Mouse (Mus musculus): ENCODE data around the gene Schip1.

The Schip1 gene

GRCm38 (mm10) chr3:68514717-68515116 is 450.1 kb downstream of the Schip1 start:
- DNase-seq, result no peak

- no peak for DNase-seq
Observed at GRCm38 (mm10) chr3:68516393-68517081, 451.9 kb downstream of the Schip1 start.

GRCm38 (mm10) chr3:68517236-68517635 is 452.6 kb downstream of the Schip1 start:
- no peak for DNase-seq

GRCm38 (mm10) chr3:68518041-68518440 is 453.4 kb downstream of the Schip1 start:
- DNase-seq, result no peak

- no peak for DNase-seq
Observed at GRCm38 (mm10) chr3:68518586-68518985, 454.0 kb downstream of the Schip1 start.

GRCm38 (mm10) chr3:68525361-68525878 is 460.8 kb downstream of the Schip1 start:
- DNase-seq, result no peak

DNA sequence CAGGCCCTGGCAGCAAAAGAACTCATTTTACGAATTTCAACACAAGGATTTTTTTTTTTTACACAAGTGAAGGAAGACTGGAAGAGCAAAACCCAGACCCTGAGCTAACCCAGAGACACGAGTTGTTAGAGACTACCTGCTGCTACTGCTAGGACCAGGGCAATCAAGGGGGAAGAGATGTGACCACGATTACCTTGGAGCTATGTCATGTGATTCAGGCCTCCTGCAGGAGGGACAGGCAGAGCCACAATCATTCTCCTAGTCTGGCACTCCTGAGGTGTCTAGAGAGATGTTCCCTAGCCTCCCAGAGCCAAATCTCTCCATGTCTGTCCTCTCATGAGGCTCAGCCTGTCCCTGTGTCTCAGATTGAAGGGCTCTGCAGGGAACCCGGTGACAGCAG is 461.8 kb downstream of the Schip1 start:
- no peak for DNase-seq

DNA sequence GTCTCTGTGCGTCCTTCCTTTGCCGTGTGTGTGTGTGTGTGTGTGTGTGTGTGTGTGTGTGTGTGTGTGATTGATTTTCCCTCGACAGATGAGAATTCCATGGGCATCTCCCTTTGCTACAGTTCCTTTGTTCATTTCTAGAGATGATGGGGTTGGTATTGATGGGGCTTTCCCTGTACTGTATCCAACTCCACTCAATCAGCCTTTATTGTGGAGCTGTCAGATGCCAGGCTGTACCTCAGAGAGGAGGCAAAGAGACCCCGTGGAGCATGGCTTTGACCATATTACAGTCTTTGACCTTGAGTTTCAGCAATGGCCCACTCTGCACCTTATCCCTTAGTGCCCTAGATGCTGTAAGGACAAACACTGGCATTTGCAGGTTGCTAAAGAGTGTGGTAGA is 462.6 kb downstream of the Schip1 start:
- no peak for DNase-seq

DNA sequence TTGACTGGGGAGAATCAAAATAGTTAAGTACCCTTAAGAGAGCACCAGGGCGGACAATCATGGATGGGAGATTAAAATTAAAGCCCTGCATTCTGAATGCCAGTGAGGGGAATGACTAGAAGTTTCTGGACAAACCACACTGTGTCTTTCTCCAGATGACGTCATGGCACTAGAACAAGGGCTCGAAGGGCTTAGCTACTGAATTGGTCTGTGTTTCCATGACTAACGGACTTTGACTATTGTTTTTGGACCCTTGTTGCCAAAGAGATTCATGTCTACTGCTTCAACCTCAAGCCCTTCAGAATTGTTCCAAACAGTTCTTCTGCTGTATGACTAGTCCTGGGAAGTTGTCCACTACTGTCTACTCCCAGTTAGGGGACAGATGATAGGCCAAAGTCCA is 467.3 kb downstream of the Schip1 start:
- no peak for DNase-seq

DNA sequence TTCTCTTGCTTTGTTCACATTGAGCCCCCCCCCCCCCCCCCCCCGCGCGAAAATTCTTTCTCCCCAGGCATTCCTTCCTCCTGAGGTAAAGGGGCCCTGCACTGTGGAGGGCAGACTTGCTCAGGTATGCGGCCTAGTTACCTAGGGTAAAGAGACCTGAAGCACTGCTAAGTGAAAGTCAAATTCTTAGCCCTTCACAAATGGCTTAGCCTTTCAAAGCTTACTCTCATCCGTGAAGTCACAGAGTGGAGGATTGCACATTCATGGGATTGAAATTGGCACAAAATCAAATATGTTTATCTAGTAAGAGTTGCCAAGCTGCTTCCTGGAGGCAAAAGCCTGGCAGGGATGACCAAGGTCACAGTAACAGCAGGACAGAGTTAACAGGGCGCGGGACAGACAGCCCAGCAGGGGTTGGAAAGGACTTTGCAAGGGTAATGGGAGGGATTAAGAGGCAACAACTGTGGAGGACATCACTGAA is 470.0 kb downstream of the Schip1 start:
- DNase-seq, result no peak

GRCm38 (mm10) chr3:68535160-68535728 is 470.6 kb downstream of the Schip1 start:
- DNase-seq, result no peak

GRCm38 (mm10) chr3:68536071-68536470 is 471.5 kb downstream of the Schip1 start:
- DNase-seq, result no peak

- no peak for DNase-seq
Observed at GRCm38 (mm10) chr3:68541688-68542087, 477.1 kb downstream of the Schip1 start.

GRCm38 (mm10) chr3:68542944-68543501 is 478.4 kb downstream of the Schip1 start:
- peak; percentile 74 for DNase-seq

- DNase-seq, result no peak
Observed at GRCm38 (mm10) chr3:68544811-68545210, 480.2 kb downstream of the Schip1 start.

DNA sequence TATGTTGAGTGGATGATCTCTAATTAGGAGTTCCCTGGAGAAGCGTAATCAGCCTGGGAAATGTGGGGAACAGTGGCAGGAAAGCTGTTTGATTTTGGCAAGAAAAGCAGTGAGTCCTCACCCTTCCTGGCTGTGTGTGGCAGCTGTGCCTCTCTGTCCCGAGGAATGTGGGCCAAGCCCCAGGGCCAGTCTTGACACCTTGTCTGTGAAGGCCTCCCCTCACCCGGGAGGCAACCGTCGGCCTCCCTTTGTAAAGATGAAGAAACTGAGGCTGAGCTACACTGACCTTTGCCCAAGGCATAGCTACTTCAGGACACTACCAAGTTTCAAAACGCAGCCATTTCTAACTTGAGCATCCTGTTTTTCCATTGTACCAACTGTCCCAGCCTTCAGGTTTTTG is 481.3 kb downstream of the Schip1 start:
- DNase-seq, result no peak

DNA sequence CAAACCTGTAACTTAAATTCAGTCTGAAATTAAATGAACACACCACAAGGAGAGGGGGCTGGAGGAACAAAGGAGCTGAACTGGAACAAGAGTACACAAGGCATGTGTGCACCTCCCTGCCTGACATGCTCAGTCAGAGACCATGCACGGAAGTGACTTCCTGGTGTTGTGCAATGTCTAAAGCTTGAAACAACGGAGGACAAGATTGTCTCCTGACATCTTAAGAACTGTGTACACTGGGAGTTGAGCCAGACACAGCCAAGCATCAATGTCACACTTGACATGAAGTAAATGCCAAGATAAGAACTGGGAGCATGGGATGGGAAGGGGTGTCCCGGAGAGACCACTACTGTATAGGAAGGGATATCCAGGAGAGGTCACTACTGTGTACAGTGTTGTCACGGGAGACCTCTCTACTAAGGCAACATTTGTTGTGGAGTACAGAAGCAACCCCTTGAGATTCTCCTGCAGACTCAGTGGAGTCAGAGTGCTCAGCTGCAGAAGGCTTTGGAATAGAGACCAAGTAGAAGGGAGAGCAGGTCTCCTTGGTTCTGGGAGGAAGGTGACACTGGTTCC is 490.6 kb downstream of the Schip1 start:
- DNase-seq, result no peak

DNA sequence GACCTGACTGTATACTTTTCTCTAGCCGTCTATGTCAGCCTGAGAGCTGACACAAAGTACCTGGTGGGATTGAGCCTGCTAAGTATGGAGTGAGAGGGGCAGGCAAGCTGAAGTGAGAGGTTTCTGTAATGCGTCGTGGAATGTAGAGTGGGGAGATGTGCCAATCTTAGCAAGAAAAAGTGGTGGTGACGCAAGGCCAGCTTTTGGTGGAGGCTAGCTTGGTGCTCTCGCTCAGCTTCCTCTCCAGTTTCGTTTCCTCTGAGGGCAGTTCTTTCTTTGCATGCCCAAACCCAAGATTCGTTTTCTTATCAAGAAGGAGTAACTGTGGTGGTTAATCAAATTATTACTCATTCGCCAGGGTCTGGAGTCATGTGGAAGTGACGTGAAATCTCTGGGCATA is 492.3 kb downstream of the Schip1 start:
- no peak for DNase-seq

- no peak for DNase-seq
Observed at GRCm38 (mm10) chr3:68558744-68559143, 494.1 kb downstream of the Schip1 start.

GRCm38 (mm10) chr3:68560057-68560456 is 495.5 kb downstream of the Schip1 start:
- peak; percentile 84 for DNase-seq

DNA sequence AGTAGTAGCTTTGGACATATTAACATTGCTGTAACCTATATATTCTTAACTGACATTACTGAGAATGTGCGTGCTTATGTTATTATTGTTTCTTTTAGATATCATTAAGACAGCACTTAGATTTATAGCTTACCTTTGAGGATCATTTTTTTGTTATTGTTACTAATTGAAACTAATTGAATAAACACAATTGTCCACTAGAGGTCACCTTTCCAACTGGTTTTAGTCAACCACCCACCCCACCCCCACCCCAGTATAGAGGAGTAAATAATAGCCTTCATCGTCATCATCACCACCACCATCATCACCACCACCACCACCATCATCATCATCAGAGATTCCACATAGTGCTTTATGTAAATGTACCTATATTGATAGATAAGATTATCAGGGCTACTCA is 498.2 kb downstream of the Schip1 start:
- DNase-seq, result no peak

- DNase-seq, result peak; percentile 69
Observed at GRCm38 (mm10) chr3:68563922-68564321, 499.3 kb downstream of the Schip1 start.

GRCm38 (mm10) chr3:68564978-68565674 is 500.5 kb downstream of the Schip1 start:
- no peak for DNase-seq

Measured in cerebellum, adult 9-11 months (tissue).